Mouse (Mus musculus) hindbrain, embryonic 13.5 days (tissue): Measurements from ENCODE around the gene Gm48552. TPM values are rescaled to one million over a fixed set of nuclear protein-coding genes. Genes with fewer than 3 reads are reported as not detected.

ENCODE experiments used
- ATAC-seq: fragments of 200-750 bp; cut with Nextera tagmentation; 2 replicates; pipeline ENCODE4 v1.8.0; 2017; ENCODE audit warnings: moderate TSS enrichment; ENCODE audit not compliant: low FRiP score
- H3K27ac ChIP-seq: fragments of 300-500 bp; sonication (generic); 2 replicates; pipeline ENCODE4 v1.5.1; 2015; ENCODE audit warnings: inconsistent platforms, mild to moderate bottlenecking, moderate library complexity
- H3K27me3 ChIP-seq: fragments of 300-500 bp; sonication (generic); 2 replicates; pipeline ENCODE4 v1.6.1; 2015; ENCODE audit warnings: mild to moderate bottlenecking, inconsistent platforms
- H3K36me3 ChIP-seq: fragments of 300-500 bp; sonication (generic); 2 replicates; pipeline ENCODE4 v1.6.1; 2015; ENCODE audit warnings: mild to moderate bottlenecking, inconsistent platforms
- H3K4me1 ChIP-seq: fragments of 300-500 bp; sonication (generic); replicated peaks from 2 replicates; pipeline ENCODE4 v1.6.1; 2015; ENCODE audit warnings: inconsistent platforms
- H3K4me2 ChIP-seq: fragments of 300-500 bp; sonication (generic); 2 replicates; pipeline ENCODE4 v1.6.1; 2015; ENCODE audit warnings: inconsistent platforms, mild to moderate bottlenecking, moderate library complexity
- H3K4me3 ChIP-seq: fragments of 300-500 bp; sonication (generic); 2 replicates; pipeline ENCODE4 v1.5.1; 2015; ENCODE audit warnings: mild to moderate bottlenecking, inconsistent platforms
- H3K9ac ChIP-seq: fragments of 300-500 bp; sonication (generic); 2 replicates; pipeline ENCODE4 v1.6.1; 2015; ENCODE audit warnings: mild to moderate bottlenecking, inconsistent platforms
- H3K9me3 ChIP-seq: fragments of 300-500 bp; sonication (generic); 2 replicates; pipeline ENCODE4 v1.6.1; 2016; ENCODE audit warnings: inconsistent platforms
- WGBS: fragments of 180-500 bp; shearing (Covaris S2); methylation state at CpG from one replicate; pipeline ENCODE4 v1.1.7; 2015; 5-methylcytosine and 5-hydroxymethylcytosine counted together
- microRNA-seq: library from miRNA; unstranded; fragments of <30 nt; microRNA quantifications from one replicate; pipeline ENCODE4, GENCODE M21; 2016
- polyA plus RNA-seq: library from polyadenylated mRNA; unstranded; fragments of >200 nt; fragmentation: Nextera tagmentation; extraction: Ambion mirVana; gene quantifications from 2 replicates; pipeline ENCODE4 v1.2.1, GENCODE M21; 2015

Gm48552 gene
- polyA plus RNA-seq, 1 experiment from 2014 or later, result 2.0 TPM

DNA sequence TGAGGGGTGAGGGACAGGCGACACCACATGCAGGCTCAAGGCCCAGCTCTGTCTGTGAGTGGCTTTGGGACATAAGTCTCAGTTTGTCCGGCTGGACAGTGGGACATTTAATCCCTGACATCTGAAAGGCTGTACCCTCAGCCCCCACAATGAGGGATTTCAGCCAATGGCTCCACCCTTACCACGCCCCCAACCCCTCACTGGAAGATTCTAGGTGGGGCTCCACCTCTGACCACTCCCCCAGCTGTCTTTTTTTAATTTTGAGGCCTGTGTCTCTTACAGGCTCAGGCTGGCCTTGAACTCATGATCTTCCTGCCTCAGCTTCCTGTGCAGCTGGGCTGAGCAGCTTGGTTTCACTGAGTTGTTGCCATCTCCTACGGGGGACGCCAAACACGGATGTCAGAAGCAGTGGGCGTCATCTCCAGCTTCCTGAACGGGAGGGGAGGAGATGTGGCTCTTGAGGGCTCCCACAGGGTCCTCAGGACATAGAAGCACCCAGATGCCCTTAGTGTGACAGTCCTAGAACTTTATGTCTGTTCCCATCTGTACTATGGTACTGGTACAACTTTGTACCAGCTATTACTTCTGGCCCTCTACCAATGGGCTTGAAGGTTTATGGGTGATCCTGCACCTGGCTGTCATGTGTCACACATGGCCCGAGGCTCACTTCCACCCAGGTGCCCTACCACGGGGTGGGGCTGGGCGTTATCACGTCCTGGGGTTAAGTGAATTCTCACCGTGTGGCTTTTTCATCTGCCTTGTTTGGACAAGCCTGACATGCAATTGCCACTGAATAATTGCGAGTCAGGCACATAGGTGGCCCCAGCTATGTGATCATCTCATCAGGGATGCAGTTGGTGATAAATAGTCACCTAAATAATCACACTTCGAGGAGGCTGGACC is 45.8 kb downstream of the Gm48552 start:
- H3K27ac ChIP-seq, result peak overlapping the region; percentile 48; the same call in 1 of the 2 replicates
- H3K27me3 ChIP-seq, result peaks cover 19% of the 10 kb centered on the region
- H3K36me3 ChIP-seq, result no peaks in the 10 kb centered on the region
- H3K9ac ChIP-seq, result peak overlapping the region; percentile 46
- H3K4me2 ChIP-seq, result no peak overlapping the region
- H3K9me3 ChIP-seq, result no peaks in the 10 kb centered on the region
- peaks cover 40% of the 10 kb centered on the region for H3K4me1 ChIP-seq
- no peak overlapping the region for H3K4me3 ChIP-seq
- WGBS, result 70% methylated on average over 15 of the region's 15 CpGs
- ATAC-seq, result no peak

DNA sequence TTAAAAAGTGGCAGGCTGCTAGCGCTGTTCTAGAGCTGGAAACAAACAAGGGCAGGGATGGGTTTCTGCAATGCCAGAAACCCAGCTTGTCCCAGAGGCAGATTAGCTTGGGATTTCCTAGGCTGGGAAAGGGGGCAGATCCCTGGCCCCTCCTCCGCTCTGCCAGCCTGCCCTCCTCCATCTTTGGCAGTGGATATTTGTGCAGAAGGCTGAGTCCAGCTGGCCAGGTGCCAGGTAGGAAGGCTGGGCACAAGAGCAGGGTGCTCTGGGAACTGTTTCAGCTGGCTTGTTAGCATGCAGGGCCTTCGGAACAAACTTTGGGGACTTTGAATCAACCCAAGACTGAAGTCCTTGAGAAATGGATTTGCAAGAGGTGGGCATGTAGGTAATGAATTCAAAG is 46.6 kb downstream of the Gm48552 start:
- WGBS, result 71% methylated on average over 3 of the region's 3 CpGs
- no peaks in the 10 kb centered on the region for H3K36me3 ChIP-seq
- peak overlapping the region; percentile 48; the same call in 1 of the 2 replicates for H3K27ac ChIP-seq
- peaks cover 21% of the 10 kb centered on the region for H3K27me3 ChIP-seq
- H3K4me3 ChIP-seq, result no peak overlapping the region
- no peak overlapping the region for H3K4me2 ChIP-seq
- H3K9me3 ChIP-seq, result no peaks in the 10 kb centered on the region
- peak overlapping the region; percentile 46; the same call in 1 of the 2 replicates for H3K9ac ChIP-seq
- no peak for ATAC-seq
- peaks cover 37% of the 10 kb centered on the region for H3K4me1 ChIP-seq

Small RNAs within 50 kb of the gene (microRNA-seq; reads per million reads assigned to microRNA genes)
- 0.70 reads per million for gene Mir1191b
- not detected for gene Mir6913

Other genes with a start within 250 kb of the Gm48552 start
- 58.4 and 62.3 TPM in 2 replicates for gene Pias4, start 221.1 kb upstream of the Gm48552 start, polyA plus RNA-seq
- 561 and 576 TPM in 2 replicates for gene Eef2, start 212.4 kb upstream of the Gm48552 start, polyA plus RNA-seq
- gene Dapk3, start 206.0 kb upstream of the Gm48552 start, polyA plus RNA-seq, result 59.1 and 61.7 TPM in 2 replicates
- 0.13 and 0.26 TPM in 2 replicates for gene 4930442H23Rik, start 205.2 kb upstream of the Gm48552 start, polyA plus RNA-seq
- 0.09 and 0.10 TPM in 2 replicates for gene Nmrk2, start 187.0 kb upstream of the Gm48552 start, polyA plus RNA-seq
- gene Atcay, start 158.2 kb upstream of the Gm48552 start, polyA plus RNA-seq, result 68.1 TPM in 2 replicates
- gene Zfr2, start 155.8 kb upstream of the Gm48552 start, polyA plus RNA-seq, result 19.7 and 21.6 TPM in 2 replicates
- gene Matk, start 136.1 kb upstream of the Gm48552 start, polyA plus RNA-seq, result 16.4 and 16.9 TPM in 2 replicates
- 134 and 144 TPM in 2 replicates for gene Mrpl54, start 122.1 kb upstream of the Gm48552 start, polyA plus RNA-seq
- gene Apba3, start 122.0 kb upstream of the Gm48552 start, polyA plus RNA-seq, result 29.7 and 30.6 TPM in 2 replicates
- 4.5 and 5.2 TPM in 2 replicates for gene Tjp3, start 97.4 kb upstream of the Gm48552 start, polyA plus RNA-seq
- 97.2 and 102 TPM in 2 replicates for gene Pip5k1c, start 96.0 kb upstream of the Gm48552 start, polyA plus RNA-seq
- gene Cactin, start 67.9 kb upstream of the Gm48552 start, polyA plus RNA-seq, result 33.5 and 34.7 TPM in 2 replicates
- gene Tbxa2r, start 60.3 kb upstream of the Gm48552 start, polyA plus RNA-seq, result 4.6 and 5.6 TPM in 2 replicates
- gene Gipc3, start 45.7 kb upstream of the Gm48552 start, polyA plus RNA-seq, result not detected in 2 replicates
- 47.3 and 50.4 TPM in 2 replicates for gene Hmg20b, start 38.5 kb upstream of the Gm48552 start, polyA plus RNA-seq
- gene Mfsd12, start 31.5 kb upstream of the Gm48552 start, polyA plus RNA-seq, result 11.9 and 12.4 TPM in 2 replicates
- gene 4930404N11Rik, start 23.2 kb upstream of the Gm48552 start, polyA plus RNA-seq, result 1.0 and 1.1 TPM in 2 replicates
- gene Fzr1, start 10.5 kb upstream of the Gm48552 start, polyA plus RNA-seq, result 121 and 126 TPM in 2 replicates
- 72.1 and 74.8 TPM in 2 replicates for gene Dohh, start 4.6 kb upstream of the Gm48552 start, polyA plus RNA-seq
- 6.5 and 8.1 TPM in 2 replicates for gene Gm48551, start 4.5 kb upstream of the Gm48552 start, polyA plus RNA-seq
- gene Smim24, start 4.0 kb downstream of the Gm48552 start, polyA plus RNA-seq, result 1.8 TPM in 2 replicates
- 21.3 and 22.4 TPM in 2 replicates for gene Nfic, start 66.6 kb downstream of the Gm48552 start, polyA plus RNA-seq
- 61.3 and 69.0 TPM in 2 replicates for gene Celf5, start 93.7 kb downstream of the Gm48552 start, polyA plus RNA-seq
- gene Ncln, start 107.4 kb downstream of the Gm48552 start, polyA plus RNA-seq, result 56.0 and 62.1 TPM in 2 replicates
- gene S1pr4, start 111.1 kb downstream of the Gm48552 start, polyA plus RNA-seq, result 0.93 and 0.95 TPM in 2 replicates
- gene Gna15, start 135.2 kb downstream of the Gm48552 start, polyA plus RNA-seq, result 1.2 and 1.7 TPM in 2 replicates
- 79.8 and 82.4 TPM in 2 replicates for gene Gna11, start 156.2 kb downstream of the Gm48552 start, polyA plus RNA-seq
- gene Aes, start 170.5 kb downstream of the Gm48552 start, polyA plus RNA-seq, result 545 and 558 TPM in 2 replicates
- gene Tle2, start 185.6 kb downstream of the Gm48552 start, polyA plus RNA-seq, result 27.7 and 28.9 TPM in 2 replicates
- gene Tle6, start 212.1 kb downstream of the Gm48552 start, polyA plus RNA-seq, result 3.0 and 4.2 TPM in 2 replicates
- 1.8 and 2.7 TPM in 2 replicates for gene BC025920, start 217.3 kb downstream of the Gm48552 start, polyA plus RNA-seq
- 57.7 and 63.8 TPM in 2 replicates for gene Sirt6, start 238.8 kb downstream of the Gm48552 start, polyA plus RNA-seq
- gene Ankrd24, start 239.5 kb downstream of the Gm48552 start, polyA plus RNA-seq, result 11.7 and 13.5 TPM in 2 replicates